Mouse (Mus musculus): ENCODE results near the gene Pcsk2. TPM values are rescaled to one million over a fixed set of nuclear protein-coding genes. Genes with fewer than 3 reads are reported as not detected.

Gene Pcsk2
- 100 to 1,000 TPM; 266 to 279 TPM for total RNA-seq (2021)
- long read RNA-seq, experiment 1, full-length matches to known transcripts: 329 of 397 reads
- long read RNA-seq, experiment 1, partial matches to known transcripts: 52 of 397 reads
- long read RNA-seq, experiment 1, other reads (novel, unspliced or antisense): 16 of 397 reads
- long read RNA-seq, experiment 2, full-length matches to known transcripts: 203 of 262 reads
- long read RNA-seq, experiment 2, partial matches to known transcripts: 45 of 262 reads
- long read RNA-seq, experiment 2, other reads (novel, unspliced or antisense): 14 of 262 reads

- intact Hi-C loops (cut with DNase I): loop anchor here (2.0 to 5.0 kb wide), 9 partner anchors 73 to 431 kb away; no protein-coding TSS in a partner anchor
- TF ChIP-seq CTCF (IDR thresholded peaks at IDR 0.05): no peak; the same call in 1 of the 2 replicates
- peak within 1 kb of the TSS; percentile 97 for H3K27ac ChIP-seq
- DNase-seq (ENCODE audit: extremely low spot score in 1 of 2, low spot score in 2 of 2): peak; percentile 84 to 85
- peak within 1 kb of the TSS; percentile 65 for H3K4me3 ChIP-seq
Measured at GRCm38 (mm10) chr2:143545758-143546246, at the start of gene Pcsk2. Gene Pcsk2, plus strand, starts transcription at chr2:143546156.

GRCm38 (mm10) chr2:143500845-143501244 is 45.1 kb upstream of the Pcsk2 start:
- intact Hi-C loops (cut with DNase I): no loop called here
- Histone ChIP-seq H3K4me3 (no peak overlapping the region), H3K27ac (no peak overlapping the region)
- TF ChIP-seq CTCF (IDR thresholded peaks at IDR 0.05): no peak
- no peak for DNase-seq (ENCODE audit: extremely low spot score in 1 of 2, low spot score in 2 of 2)

GRCm38 (mm10) chr2:143501760-143502159 is 44.2 kb upstream of the Pcsk2 start:
- Histone ChIP-seq H3K27ac (no peak overlapping the region), H3K4me3 (no peak overlapping the region)
- intact Hi-C loops (cut with DNase I): no loop called here
- no peak for TF ChIP-seq CTCF (IDR thresholded peaks at IDR 0.05)
- no peak for DNase-seq (ENCODE audit: extremely low spot score in 1 of 2, low spot score in 2 of 2)

GRCm38 (mm10) chr2:143502203-143502602 is 43.8 kb upstream of the Pcsk2 start:
- no peak for TF ChIP-seq CTCF (IDR thresholded peaks at IDR 0.05)
- H3K4me3 ChIP-seq: no peak overlapping the region
- H3K27ac ChIP-seq: no peak overlapping the region
- no peak for DNase-seq (ENCODE audit: extremely low spot score in 1 of 2, low spot score in 2 of 2)
- intact Hi-C loops (cut with DNase I): no loop called here

- intact Hi-C loops (cut with DNase I): no loop called here
- H3K27ac ChIP-seq: no peak overlapping the region
- TF ChIP-seq CTCF (IDR thresholded peaks at IDR 0.05): no peak
- no peak for DNase-seq (ENCODE audit: extremely low spot score in 1 of 2, low spot score in 2 of 2)
- no peak overlapping the region for H3K4me3 ChIP-seq
Measured at GRCm38 (mm10) chr2:143536485-143536884, 9.5 kb upstream of the Pcsk2 start.

- Histone ChIP-seq H3K4me3 (peak overlapping the region; percentile 54), H3K27ac (peak overlapping the region; percentile 90)
- TF ChIP-seq CTCF (IDR thresholded peaks at IDR 0.05): no peak
- peak; percentile 30 to 44 for DNase-seq (ENCODE audit: extremely low spot score in 1 of 2, low spot score in 2 of 2)
- intact Hi-C loops (cut with DNase I): loop anchor here (2.0 to 5.0 kb wide), 6 partner anchors 73 to 328 kb away; no protein-coding TSS in a partner anchor
Measured at GRCm38 (mm10) chr2:143545299-143545751, 631 bp upstream of the Pcsk2 start.

GRCm38 (mm10) chr2:143546412-143547211 is 656 bp downstream of the Pcsk2 start:
- H3K27ac ChIP-seq: peak overlapping the region; percentile 97
- intact Hi-C loops (cut with DNase I): loop anchor here (2.0 to 5.0 kb wide), 8 partner anchors 96 to 432 kb away; no protein-coding TSS in a partner anchor
- no peak for TF ChIP-seq CTCF (IDR thresholded peaks at IDR 0.05)
- peak overlapping the region; percentile 65 for H3K4me3 ChIP-seq
- peak; percentile 24 to 42 for DNase-seq (ENCODE audit: extremely low spot score in 1 of 2, low spot score in 2 of 2)

- intact Hi-C loops (cut with DNase I): loop anchor here (2.0 to 5.0 kb wide), 8 partner anchors 97 to 433 kb away; no protein-coding TSS in a partner anchor
- peak overlapping the region; percentile 97 for H3K27ac ChIP-seq
- peak; percentile 60 to 70 for DNase-seq (ENCODE audit: extremely low spot score in 1 of 2, low spot score in 2 of 2)
Measured at GRCm38 (mm10) chr2:143547251-143548090, 1.5 kb downstream of the Pcsk2 start.

GRCm38 (mm10) chr2:143560384-143560783 is 14.4 kb downstream of the Pcsk2 start:
- Histone ChIP-seq H3K27ac (peak overlapping the region; percentile 42; the same call in 1 of the 2 replicates), H3K4me3 (no peak overlapping the region)
- TF ChIP-seq CTCF (IDR thresholded peaks at IDR 0.05): no peak
- intact Hi-C loops (cut with DNase I): no loop called here
- DNase-seq (ENCODE audit: extremely low spot score in 1 of 2, low spot score in 2 of 2): no peak

More at GRCm38 (mm10) chr2:143547251-143548090, 1.5 kb downstream of the Pcsk2 start:
- no peak for TF ChIP-seq CTCF (IDR thresholded peaks at IDR 0.05)
- H3K4me3 ChIP-seq: peak overlapping the region; percentile 65

- intact Hi-C loops (cut with DNase I): no loop called here
- Histone ChIP-seq H3K4me3 (no peak overlapping the region), H3K27ac (no peak overlapping the region)
- TF ChIP-seq CTCF (IDR thresholded peaks at IDR 0.05): no peak
- DNase-seq (ENCODE audit: extremely low spot score in 1 of 2, low spot score in 2 of 2): no peak
Measured at GRCm38 (mm10) chr2:143565062-143565461, 19.1 kb downstream of the Pcsk2 start.

GRCm38 (mm10) chr2:143565961-143566360 is 20.0 kb downstream of the Pcsk2 start:
- intact Hi-C loops (cut with DNase I): no loop called here
- DNase-seq (ENCODE audit: extremely low spot score in 1 of 2, low spot score in 2 of 2): no peak
- H3K27ac ChIP-seq: no peak overlapping the region
- TF ChIP-seq CTCF (IDR thresholded peaks at IDR 0.05): no peak
- no peak overlapping the region for H3K4me3 ChIP-seq
